Mouse (Mus musculus) hindbrain, embryonic 14.5 days (tissue): ENCODE data around the gene Prkcb. TPM values are rescaled to one million over a fixed set of nuclear protein-coding genes. Genes with fewer than 3 reads are reported as not detected.

ENCODE experiments used
- ATAC-seq: fragments of 200-750 bp; cut with Nextera tagmentation; 2 replicates; pipeline ENCODE4 v1.8.0; 2017; ENCODE audit warnings: moderate number of reproducible peaks, mild to moderate bottlenecking, moderate TSS enrichment, moderate library complexity; ENCODE audit not compliant: low FRiP score
- DNase-seq: peaks from one replicate; pipeline ENCODE4 v3.0.0-alpha.2; 2015; ENCODE audit warnings: low spot score
- H3K27ac ChIP-seq: fragments of 300-500 bp; sonication (generic); 2 replicates; pipeline ENCODE4 v1.5.1; 2014; ENCODE audit warnings: mild to moderate bottlenecking, moderate library complexity
- H3K27me3 ChIP-seq: fragments of 300-500 bp; sonication (generic); 2 replicates; pipeline ENCODE4 v1.6.1; 2014; ENCODE audit warnings: mild to moderate bottlenecking, low read length, mixed read lengths; ENCODE audit not compliant: control insufficient read depth, insufficient read depth
- H3K36me3 ChIP-seq: fragments of 300-500 bp; sonication (generic); replicated peaks from 2 replicates; pipeline ENCODE4 v1.6.1; 2014; ENCODE audit not compliant: control insufficient read depth, insufficient read depth
- H3K4me1 ChIP-seq: fragments of 300-500 bp; sonication (generic); replicated peaks from 2 replicates; pipeline ENCODE4 v1.6.1; 2014; ENCODE audit warnings: antibody characterized with exemption, low read length, mixed read lengths; ENCODE audit not compliant: control insufficient read depth, insufficient read depth
- H3K4me2 ChIP-seq: fragments of 300-500 bp; sonication (generic); replicated peaks from 2 replicates; pipeline ENCODE4 v1.6.1; 2014; ENCODE audit warnings: mild to moderate bottlenecking, moderate library complexity
- H3K4me3 ChIP-seq: fragments of 300-500 bp; sonication (generic); replicated peaks from 2 replicates; pipeline ENCODE4 v1.5.1; 2014; ENCODE audit warnings: mild to moderate bottlenecking, low read length
- H3K9ac ChIP-seq: fragments of 300-500 bp; sonication (generic); 2 replicates; pipeline ENCODE4 v1.6.1; 2014
- H3K9me3 ChIP-seq: fragments of 300-500 bp; sonication (generic); 2 replicates; pipeline ENCODE4 v1.6.1; 2016; ENCODE audit warnings: low read length; ENCODE audit not compliant: control insufficient read depth
- WGBS: fragments of 180-500 bp; shearing (Covaris S2); extraction: QIAGEN DNeasy Blood & Tissue Kit; methylation state at CpG from one replicate; pipeline ENCODE4 v1.1.7; 2014; 5-methylcytosine and 5-hydroxymethylcytosine counted together
- polyA plus RNA-seq: library from polyadenylated mRNA; unstranded; fragments of >200 nt; fragmentation: Nextera tagmentation; extraction: Ambion mirVana; gene quantifications from 2 replicates; pipeline ENCODE4 v1.2.1, GENCODE M21; 2014

Gene Prkcb
- polyA plus RNA-seq, 1 experiment from 2014 or later, result 135 TPM

- H3K4me2 ChIP-seq, result peak overlapping the region; percentile 21
- peak overlapping the region; percentile 82 for H3K27ac ChIP-seq
- no peaks in the 10 kb centered on the region for H3K27me3 ChIP-seq
- H3K4me3 ChIP-seq, result no peak overlapping the region
- H3K4me1 ChIP-seq, result peaks cover 27% of the 10 kb centered on the region
- H3K9ac ChIP-seq, result peak overlapping the region; percentile 0; the same call in 1 of the 2 replicates
- peaks cover 7% of the 10 kb centered on the region for H3K9me3 ChIP-seq
- no peaks in the 10 kb centered on the region for H3K36me3 ChIP-seq
- DNase-seq, result peak; percentile 53
- peak; percentile 68 for ATAC-seq
- 8% methylated on average over 21 of the region's 21 CpGs for WGBS
Measured at GRCm38 (mm10) chr7:122477566-122478564, 189.3 kb downstream of the Prkcb start.

- Histone ChIP-seq H3K36me3 (no peaks in the 10 kb centered on the region), H3K4me3 (no peak overlapping the region), H3K27ac (no peak overlapping the region), H3K27me3 (no peaks in the 10 kb centered on the region), H3K4me2 (no peak overlapping the region), H3K9me3 (no peaks in the 10 kb centered on the region), H3K9ac (no peak overlapping the region), H3K4me1 (peaks cover 11% of the 10 kb centered on the region)
- 71% methylated on average over 8 of the region's 8 CpGs for WGBS
- no peak for ATAC-seq
- no peak for DNase-seq
Measured at GRCm38 (mm10) chr7:122483949-122484348, 195.4 kb downstream of the Prkcb start.

- 26% methylated on average over 11 of the region's 11 CpGs for WGBS
- ATAC-seq, result no peak
- Histone ChIP-seq H3K9ac (no peak overlapping the region), H3K4me3 (no peak overlapping the region), H3K36me3 (no peaks in the 10 kb centered on the region), H3K27me3 (no peaks in the 10 kb centered on the region), H3K27ac (no peak overlapping the region), H3K4me1 (0 out of 2 replicates have a peak, but pooled peaks cover 11% of the 10 kb centered on the region), H3K4me2 (no peak overlapping the region), H3K9me3 (no peaks in the 10 kb centered on the region)
- no peak for DNase-seq
Measured at GRCm38 (mm10) chr7:122487929-122488571, 199.5 kb downstream of the Prkcb start.

- 94% methylated on average over 8 of the region's 8 CpGs for WGBS
- H3K9me3 ChIP-seq, result no peaks in the 10 kb centered on the region
- no peak overlapping the region for H3K27ac ChIP-seq
- ATAC-seq (no peak), DNase-seq (no peak)
- no peak overlapping the region for H3K4me2 ChIP-seq
- no peaks in the 10 kb centered on the region for H3K36me3 ChIP-seq
- no peak overlapping the region for H3K9ac ChIP-seq
- no peak overlapping the region for H3K4me3 ChIP-seq
- 0 out of 2 replicates have a peak, but pooled peaks cover 12% of the 10 kb centered on the region for H3K4me1 ChIP-seq
- H3K27me3 ChIP-seq, result no peaks in the 10 kb centered on the region
Measured at GRCm38 (mm10) chr7:122492041-122492440, 203.5 kb downstream of the Prkcb start.

- no peak overlapping the region for H3K9ac ChIP-seq
- H3K4me2 ChIP-seq, result no peak overlapping the region
- no peaks in the 10 kb centered on the region for H3K36me3 ChIP-seq
- no peak overlapping the region for H3K27ac ChIP-seq
- DNase-seq (no peak), ATAC-seq (no peak)
- no peak overlapping the region for H3K4me3 ChIP-seq
- no peaks in the 10 kb centered on the region for H3K27me3 ChIP-seq
- 70% methylated on average over 9 of the region's 9 CpGs for WGBS
- 0 out of 2 replicates have a peak, but pooled peaks cover 9% of the 10 kb centered on the region for H3K4me1 ChIP-seq
- no peaks in the 10 kb centered on the region for H3K9me3 ChIP-seq
Measured at GRCm38 (mm10) chr7:122492936-122493335, 204.4 kb downstream of the Prkcb start.

GRCm38 (mm10) chr7:122494088-122494487, 205.5 kb downstream of the Prkcb start:
- ATAC-seq, result no peak; the same call in 1 of the 2 replicates
- Histone ChIP-seq H3K36me3 (no peaks in the 10 kb centered on the region), H3K4me3 (no peak overlapping the region), H3K4me1 (0 out of 2 replicates have a peak, but pooled peaks cover 6% of the 10 kb centered on the region), H3K4me2 (no peak overlapping the region), H3K27ac (no peak overlapping the region), H3K9ac (no peak overlapping the region), H3K27me3 (no peaks in the 10 kb centered on the region), H3K9me3 (no peaks in the 10 kb centered on the region)
- 13% methylated on average over 3 of the region's 3 CpGs for WGBS
- DNase-seq, result peak; percentile 50

- H3K9ac ChIP-seq, result no peak overlapping the region
- no peaks in the 10 kb centered on the region for H3K27me3 ChIP-seq
- H3K9me3 ChIP-seq, result no peaks in the 10 kb centered on the region
- no peak overlapping the region for H3K4me2 ChIP-seq
- no peaks in the 10 kb centered on the region for H3K36me3 ChIP-seq
- ATAC-seq, result no peak
- DNase-seq, result no peak
- no peak overlapping the region for H3K27ac ChIP-seq
- H3K4me1 ChIP-seq, result peaks cover 18% of the 10 kb centered on the region
- no peak overlapping the region for H3K4me3 ChIP-seq
- WGBS, result 78% methylated on average over 8 of the region's 8 CpGs
Measured at GRCm38 (mm10) chr7:122497516-122497915, 209.0 kb downstream of the Prkcb start.

GRCm38 (mm10) chr7:122498461-122498860, 209.9 kb downstream of the Prkcb start:
- WGBS, result 55% methylated on average over 5 of the region's 5 CpGs

More at GRCm38 (mm10) chr7:122498461-122498860, 209.9 kb downstream of the Prkcb start:
- Histone ChIP-seq H3K9ac (no peak overlapping the region), H3K9me3 (no peaks in the 10 kb centered on the region), H3K4me1 (peaks cover 12% of the 10 kb centered on the region), H3K4me2 (no peak overlapping the region), H3K36me3 (no peaks in the 10 kb centered on the region), H3K27ac (no peak overlapping the region), H3K27me3 (no peaks in the 10 kb centered on the region), H3K4me3 (no peak overlapping the region)
- DNase-seq (no peak), ATAC-seq (no peak)
